In genomic region chr3:67959672-67960071, GRCm38 (mm10) we compare ENCODE assay signal across 18 mouse cellular contexts.
DNase-seq lines count a peak whose midpoint lies in the region; ATAC-seq and TF ChIP-seq lines count a peak whose summit lies in the region.
"Had no signal": no experiment of that assay in that cellular context is flagged by ENCODE, and none has a peak within 500 bp of the region (broad histone marks: within the 10 kb centered on the region; RNA-seq: fewer than 3 reads in every experiment).

No protein-coding gene starts in this region.

- 72% methylated on average over 7 of the region's 7 CpGs for WGBS in kidney, adult 2 months
- WGBS in hindbrain, embryonic 12.5 days = 45% methylated on average over 7 of the region's 7 CpGs
- WGBS in midbrain, embryonic 12.5 days = 10% methylated on average over 7 of the region's 7 CpGs
- WGBS in neural tube, embryonic 15.5 days = 44% methylated on average over 7 of the region's 7 CpGs

- DNase-seq in kidney, adult 2 months = peak; percentile 3
- DNase-seq in kidney, postnatal 4 days = no peak
- no peak for DNase-seq in adrenal gland, adult 8-10 months
- DNase-seq in heart, postnatal 4 days = no peak
- DNase-seq: adrenal gland, postnatal 10 days; cerebellum, adult 8-10 months; heart, postnatal 36 days; right cerebral cortex, postnatal 4 days; thymus, postnatal 36 days had no signal

- TF ChIP-seq CTCF in kidney, adult 2 months (conservative IDR thresholded peaks at IDR 0.05; ENCODE audit: insufficient read depth, insufficient read length, low read depth, low read length) = no peak

- no peak for TF ChIP-seq POLR2A in kidney, adult 2 months (IDR thresholded peaks at IDR 0.05; ENCODE audit: low read depth, low read length)

- no peaks in the 10 kb centered on the region for H3K9me3 ChIP-seq in hindbrain, embryonic 12.5 days (replicated peaks)
- H3K9me3 ChIP-seq in midbrain, embryonic 12.5 days = no peaks in the 10 kb centered on the region
- no peaks in the 10 kb centered on the region for H3K9me3 ChIP-seq in neural tube, embryonic 15.5 days (replicated peaks)
- H3K9me3 ChIP-seq: embryonic facial prominence, embryonic 13.5 days; heart, embryonic 13.5 days; liver, embryonic 15.5 days had no signal

- H3K27me3 ChIP-seq in kidney, adult 2 months (replicated peaks; ENCODE audit: control insufficient read depth, insufficient read depth, low read length) = no peaks in the 10 kb centered on the region
- H3K27me3 ChIP-seq in hindbrain, embryonic 12.5 days = no peaks in the 10 kb centered on the region
- peaks cover 44% of the 10 kb centered on the region for H3K27me3 ChIP-seq in midbrain, embryonic 12.5 days
- no peaks in the 10 kb centered on the region for H3K27me3 ChIP-seq in neural tube, embryonic 15.5 days (replicated peaks)
- H3K27me3 ChIP-seq: embryonic facial prominence, embryonic 13.5 days; heart, embryonic 13.5 days; liver, embryonic 15.5 days had no signal

- no peak overlapping the region for H3K27ac ChIP-seq in kidney, adult 2 months (ENCODE audit: insufficient read depth, low read depth, low read length)
- no peak overlapping the region; the same call in 1 of the 2 replicates for H3K27ac ChIP-seq in hindbrain, embryonic 12.5 days
- peak overlapping the region; percentile 71 for H3K27ac ChIP-seq in midbrain, embryonic 12.5 days (replicated peaks)
- H3K27ac ChIP-seq in neural tube, embryonic 15.5 days (replicated peaks) = 0 out of 2 replicates have a peak overlapping the region, but pooled peaks have one; percentile 28
- H3K27ac ChIP-seq: embryonic facial prominence, embryonic 13.5 days; heart, embryonic 13.5 days; kidney, postnatal 0 days; liver, embryonic 15.5 days had no signal

- H3K4me3 ChIP-seq in kidney, adult 2 months (ENCODE audit: insufficient read depth, low read depth, low read length) = no peak overlapping the region
- no peak overlapping the region for H3K4me3 ChIP-seq in hindbrain, embryonic 12.5 days
- H3K4me3 ChIP-seq in midbrain, embryonic 12.5 days = no peak overlapping the region
- no peak overlapping the region for H3K4me3 ChIP-seq in neural tube, embryonic 15.5 days (replicated peaks)
- H3K4me3 ChIP-seq: embryonic facial prominence, embryonic 13.5 days; heart, embryonic 13.5 days; liver, embryonic 15.5 days had no signal

- no peak overlapping the region for H3K9ac ChIP-seq in hindbrain, embryonic 12.5 days
- H3K9ac ChIP-seq in midbrain, embryonic 12.5 days (replicated peaks) = no peak overlapping the region
- H3K9ac ChIP-seq in neural tube, embryonic 15.5 days (replicated peaks) = no peak overlapping the region
- H3K9ac ChIP-seq: embryonic facial prominence, embryonic 13.5 days; heart, embryonic 13.5 days; liver, embryonic 15.5 days had no signal

- no peaks in the 10 kb centered on the region for H3K4me1 ChIP-seq in kidney, adult 2 months (ENCODE audit: control insufficient read depth, insufficient read depth, low read length)
- H3K4me1 ChIP-seq in hindbrain, embryonic 12.5 days = peaks cover 9% of the 10 kb centered on the region; the same call in 1 of the 2 replicates
- peaks cover 22% of the 10 kb centered on the region for H3K4me1 ChIP-seq in midbrain, embryonic 12.5 days
- peaks cover 16% of the 10 kb centered on the region for H3K4me1 ChIP-seq in neural tube, embryonic 15.5 days
- H3K4me1 ChIP-seq: heart, embryonic 13.5 days; liver, embryonic 15.5 days had no signal

- peak; percentile 78 for ATAC-seq in hindbrain, embryonic 12.5 days (ENCODE audit: low FRiP score)
- peak; percentile 81 for ATAC-seq in midbrain, embryonic 12.5 days (ENCODE audit: low FRiP score, low read depth)
- peak; percentile 51; the same call in 1 of the 2 replicates for ATAC-seq in neural tube, embryonic 15.5 days (ENCODE audit: low FRiP score)
- ATAC-seq: intestine, postnatal 0 days; lung, postnatal 0 days had no signal

- no peak overlapping the region for H3K4me2 ChIP-seq in hindbrain, embryonic 12.5 days (replicated peaks)
- peak overlapping the region; percentile 30 for H3K4me2 ChIP-seq in midbrain, embryonic 12.5 days (replicated peaks)
- no peak overlapping the region for H3K4me2 ChIP-seq in neural tube, embryonic 15.5 days
- H3K4me2 ChIP-seq: embryonic facial prominence, embryonic 13.5 days; heart, embryonic 13.5 days; liver, embryonic 15.5 days had no signal

- H3K36me3 ChIP-seq in kidney, adult 2 months (ENCODE audit: control insufficient read depth, insufficient read depth, low read length) = no peaks in the 10 kb centered on the region
- H3K36me3 ChIP-seq in hindbrain, embryonic 12.5 days = no peaks in the 10 kb centered on the region
- H3K36me3 ChIP-seq in midbrain, embryonic 12.5 days = no peaks in the 10 kb centered on the region
- no peaks in the 10 kb centered on the region for H3K36me3 ChIP-seq in neural tube, embryonic 15.5 days
- H3K36me3 ChIP-seq: embryonic facial prominence, embryonic 13.5 days; heart, embryonic 13.5 days; liver, embryonic 15.5 days had no signal

Comparison
In these comparisons a context has a peak if more than half of its experiments do, and no peak if none do; other contexts are left out.
1. H3K27ac ChIP-seq: peak in midbrain, embryonic 12.5 days (single experiment) and neural tube, embryonic 15.5 days (single experiment); none in kidney, adult 2 months (single experiment) and hindbrain, embryonic 12.5 days (single experiment).
2. Peak in every context shown above with its lines, with median percentiles within 50 percentile points of each other: ATAC-seq.